11 mouse cellular contexts compared by ENCODE assay signal in genomic region chr5:22745529-22745884, GRCm38 (mm10). TPM values are rescaled to one million over a fixed set of nuclear protein-coding genes. Genes with fewer than 3 reads are reported as not detected.
DNase-seq lines count a peak whose midpoint lies in the region; ATAC-seq and TF ChIP-seq lines count a peak whose summit lies in the region.
"Had no signal": no experiment of that assay in that cellular context is flagged by ENCODE, and none has a peak within 500 bp of the region (broad histone marks: within the 10 kb centered on the region; RNA-seq: fewer than 3 reads in every experiment).

No protein-coding gene starts in this region.

- peak overlapping the region; percentile 2; the same call in 1 of the 2 replicates for H3K4me3 ChIP-seq in kidney, adult 2 months (ENCODE audit: insufficient read depth, low read depth, low read length)
- H3K4me3 ChIP-seq in embryonic facial prominence, embryonic 13.5 days = peak overlapping the region; percentile 58
- H3K4me3 ChIP-seq in hindbrain, postnatal 0 days (ENCODE audit: low read length) = peak overlapping the region; percentile 76
- H3K4me3 ChIP-seq in midbrain, postnatal 0 days (ENCODE audit: low read depth, low read length) = peak overlapping the region; percentile 77
- H3K4me3 ChIP-seq: erythroblast, embryonic 14.5 days had no signal

- TF ChIP-seq CTCF in kidney, adult 2 months (conservative IDR thresholded peaks at IDR 0.05; ENCODE audit: insufficient read depth, insufficient read length, low read depth, low read length) = no peak
- TF ChIP-seq CTCF in hindbrain, postnatal 0 days (IDR thresholded peaks at IDR 0.05; ENCODE audit: low read depth) = no peak
- no peak for TF ChIP-seq CTCF in midbrain, postnatal 0 days (IDR thresholded peaks at IDR 0.05)

- H3K27me3 ChIP-seq in kidney, adult 2 months (replicated peaks; ENCODE audit: control insufficient read depth, insufficient read depth, low read length) = no peaks in the 10 kb centered on the region
- peaks cover 84% of the 10 kb centered on the region for H3K27me3 ChIP-seq in embryonic facial prominence, embryonic 13.5 days
- H3K27me3 ChIP-seq in hindbrain, postnatal 0 days (ENCODE audit: insufficient read depth, low read length) = no peaks in the 10 kb centered on the region
- no peaks in the 10 kb centered on the region for H3K27me3 ChIP-seq in midbrain, postnatal 0 days (ENCODE audit: insufficient read depth, low read length)

- H3K9me3 ChIP-seq in embryonic facial prominence, embryonic 13.5 days = no peaks in the 10 kb centered on the region
- no peaks in the 10 kb centered on the region for H3K9me3 ChIP-seq in hindbrain, postnatal 0 days (ENCODE audit: low read length)
- H3K9me3 ChIP-seq in midbrain, postnatal 0 days (ENCODE audit: low read length) = no peaks in the 10 kb centered on the region

- ATAC-seq in embryonic facial prominence, embryonic 13.5 days (ENCODE audit: insufficient number of reproducible peaks, insufficient read depth, low FRiP score, low TSS enrichment, low read depth) = no peak
- no peak; the same call in 1 of the 2 replicates for ATAC-seq in hindbrain, postnatal 0 days
- ATAC-seq in midbrain, postnatal 0 days (ENCODE audit: low FRiP score) = peak; percentile 8; the same call in 1 of the 2 replicates
- ATAC-seq: Patski had no signal

- H3K27ac ChIP-seq in kidney, adult 2 months (ENCODE audit: insufficient read depth, low read depth, low read length) = no peak overlapping the region
- H3K27ac ChIP-seq in embryonic facial prominence, embryonic 13.5 days = no peak overlapping the region
- H3K27ac ChIP-seq in hindbrain, postnatal 0 days = peak overlapping the region; percentile 77; the same call in 1 of the 2 replicates
- H3K27ac ChIP-seq in midbrain, postnatal 0 days (ENCODE audit: low read depth, low read length) = peak overlapping the region; percentile 68; the same call in 1 of the 2 replicates

- intact Hi-C loops in left cerebral cortex, postnatal 10 days (cut with DNase I) = loop anchor here (5.0 kb wide), 1 partner anchor 482 kb away; no protein-coding TSS in a partner anchor

- no peak for DNase-seq in kidney, adult 2 months
- no peak for DNase-seq in kidney, adult 9 months
- no peak for DNase-seq in hindbrain, postnatal 0 days (ENCODE audit: low spot score)
- no peak for DNase-seq in midbrain, postnatal 0 days (ENCODE audit: low spot score)
- no peak for DNase-seq in gastrocnemius, adult 8-10 months (ENCODE audit: low spot score in 2 of 2)
- no peak for DNase-seq in left cerebral cortex, postnatal 10 days (ENCODE audit: extremely low spot score in 1 of 2, low spot score in 2 of 2)
- DNase-seq in Muller cell, postnatal 12 days (ENCODE audit: inconsistent ontology term) = no peak
- DNase-seq: lung, postnatal 36 days had no signal

- TF ChIP-seq POLR2A in kidney, adult 2 months (IDR thresholded peaks at IDR 0.05; ENCODE audit: low read depth, low read length) = no peak

- 0 out of 2 replicates have a peak, but pooled peaks cover 2% of the 10 kb centered on the region for H3K4me1 ChIP-seq in kidney, adult 2 months (ENCODE audit: control insufficient read depth, insufficient read depth, low read length)
- peaks cover 15% of the 10 kb centered on the region for H3K4me1 ChIP-seq in embryonic facial prominence, embryonic 13.5 days
- no peaks in the 10 kb centered on the region for H3K4me1 ChIP-seq in hindbrain, postnatal 0 days (ENCODE audit: insufficient read depth, low read length)
- H3K4me1 ChIP-seq in midbrain, postnatal 0 days (ENCODE audit: insufficient read depth, low read length) = no peaks in the 10 kb centered on the region

- H3K9ac ChIP-seq in embryonic facial prominence, embryonic 13.5 days = peak overlapping the region; percentile 67
- peak overlapping the region; percentile 71 for H3K9ac ChIP-seq in hindbrain, postnatal 0 days (replicated peaks; ENCODE audit: low read length)
- peak overlapping the region; percentile 84 for H3K9ac ChIP-seq in midbrain, postnatal 0 days (replicated peaks; ENCODE audit: low read length, poor library complexity, severe bottlenecking)

- peak overlapping the region; percentile 94 for H3K4me2 ChIP-seq in embryonic facial prominence, embryonic 13.5 days
- H3K4me2 ChIP-seq in hindbrain, postnatal 0 days (ENCODE audit: low read depth, low read length) = peak overlapping the region; percentile 91
- H3K4me2 ChIP-seq in midbrain, postnatal 0 days (ENCODE audit: low read depth, low read length, poor library complexity, severe bottlenecking) = peak overlapping the region; percentile 92

- 4% methylated on average over 10 of the region's 10 CpGs for WGBS in kidney, adult 2 months
- 1% methylated on average over 10 of the region's 10 CpGs for whole genome bisulfite sequencing in embryonic facial prominence, embryonic 13.5 days
- 6% methylated on average over 10 of the region's 10 CpGs for WGBS in hindbrain, postnatal 0 days
- 1% methylated on average over 10 of the region's 10 CpGs for WGBS in midbrain, postnatal 0 days

- no peaks in the 10 kb centered on the region for H3K36me3 ChIP-seq in kidney, adult 2 months (ENCODE audit: control insufficient read depth, insufficient read depth, low read length)
- H3K36me3 ChIP-seq in embryonic facial prominence, embryonic 13.5 days = no peaks in the 10 kb centered on the region
- H3K36me3 ChIP-seq in hindbrain, postnatal 0 days (ENCODE audit: insufficient read depth, low read length) = no peaks in the 10 kb centered on the region
- no peaks in the 10 kb centered on the region for H3K36me3 ChIP-seq in midbrain, postnatal 0 days (ENCODE audit: insufficient read depth, low read length)

RNA-seq across cellular contexts. Expression of gene Lhfpl3, which starts 0.4 kb away (rescaled TPM):
- polyA plus RNA-seq in kidney, adult 2 months (2012; rRNA removed) = 0.16 and 0.24 TPM in 2 replicates
- 0.72 and 0.87 TPM in 2 replicates for polyA plus RNA-seq in embryonic facial prominence, embryonic 13.5 days (2015; fragmentation: Nextera tagmentation; extraction: Ambion mirVana)
- 57.3 and 70.7 TPM in 2 replicates for total RNA-seq in hindbrain, postnatal 0 days (2014; rRNA removed)
- polyA plus RNA-seq in hindbrain, postnatal 0 days (2015; fragmentation: Nextera tagmentation; extraction: Ambion mirVana) = 48.9 and 49.2 TPM in 2 replicates
- total RNA-seq in midbrain, postnatal 0 days (2014; rRNA removed) = 70.0 and 72.5 TPM in 2 replicates
- polyA plus RNA-seq in midbrain, postnatal 0 days (2015; fragmentation: Nextera tagmentation; extraction: Ambion mirVana) = 50.7 and 51.8 TPM in 2 replicates
- total RNA-seq in gastrocnemius, adult 8-10 months (2022) = under 1 TPM in 2 of 4 experiments, not detected in 2; 0.08 to 0.13 TPM
- total RNA-seq in left cerebral cortex, postnatal 10 days (2021) = 10 to 100 TPM; 28.1 to 33.9 TPM
- polyA plus RNA-seq: erythroblast, embryonic 14.5 days; Patski had no signal

Comparison
In these comparisons a context has a peak if more than half of its experiments do, and no peak if none do; other contexts are left out.
1. H3K27ac ChIP-seq: peak in hindbrain, postnatal 0 days (single experiment) and midbrain, postnatal 0 days (single experiment); none in kidney, adult 2 months (single experiment) and embryonic facial prominence, embryonic 13.5 days (single experiment).
2. H3K4me3 ChIP-seq: peak in every context shown above with its lines; median percentile 77 in midbrain, postnatal 0 days; 76 in hindbrain, postnatal 0 days; 58 in embryonic facial prominence, embryonic 13.5 days; 2 in kidney, adult 2 months.
3. RNA of gene Lhfpl3, which starts 0.4 kb away (total RNA-seq): 70.0 to 72.5 TPM in midbrain, postnatal 0 days, 57.3 to 70.7 TPM in hindbrain, postnatal 0 days and 28.1 to 33.9 TPM in left cerebral cortex, postnatal 10 days; 0.08 to 0.13 TPM in gastrocnemius, adult 8-10 months; every median in the first group is over 10 times any median in the second.
4. Peak in every context shown above with its lines, with median percentiles within 50 percentile points of each other: H3K4me2 ChIP-seq and H3K9ac ChIP-seq.